Mouse (Mus musculus) midbrain, embryonic 10.5 days (tissue): ENCODE results near the gene Sh3d21. TPM values are rescaled to one million over a fixed set of nuclear protein-coding genes. Genes with fewer than 3 reads are reported as not detected.

ENCODE experiments used
- polyA plus RNA-seq: library from polyadenylated mRNA; unstranded; fragments of >200 nt; fragmentation: Nextera tagmentation; extraction: Ambion mirVana; gene quantifications from 2 replicates; pipeline ENCODE4 v1.2.1, GENCODE M21; 2016

Sh3d21 gene
- polyA plus RNA-seq, 1 experiment from 2014 or later, result 0.79 TPM

Other genes starting within 250 kb of the Sh3d21 start
- 0.48 and 0.75 TPM in 2 replicates for gene Csf3r, start 138.9 kb downstream of the Sh3d21 start, polyA plus RNA-seq
- 138 and 153 TPM in 2 replicates for gene Mrps15, start 116.6 kb downstream of the Sh3d21 start, polyA plus RNA-seq
- gene Oscp1, start 104.9 kb downstream of the Sh3d21 start, polyA plus RNA-seq, result 33.2 and 34.7 TPM in 2 replicates
- 48.6 and 49.1 TPM in 2 replicates for gene Lsm10, start 66.9 kb downstream of the Sh3d21 start, polyA plus RNA-seq
- gene Stk40, start 59.5 kb downstream of the Sh3d21 start, polyA plus RNA-seq, result 45.0 and 48.9 TPM in 2 replicates
- 22.1 and 25.0 TPM in 2 replicates for gene Eva1b, start 15.7 kb downstream of the Sh3d21 start, polyA plus RNA-seq
- gene Thrap3, start 39.3 kb upstream of the Sh3d21 start, polyA plus RNA-seq, result 244 and 256 TPM in 2 replicates
- 59.8 and 69.7 TPM in 2 replicates for gene Map7d1, start 92.9 kb upstream of the Sh3d21 start, polyA plus RNA-seq
- 85.2 and 94.4 TPM in 2 replicates for gene Trappc3, start 98.8 kb upstream of the Sh3d21 start, polyA plus RNA-seq
- 2.8 and 6.5 TPM in 2 replicates for gene Col8a2, start 123.3 kb upstream of the Sh3d21 start, polyA plus RNA-seq
- 80.8 and 88.4 TPM in 2 replicates for gene Adprhl2, start 158.2 kb upstream of the Sh3d21 start, polyA plus RNA-seq
- gene Tekt2, start 162.2 kb upstream of the Sh3d21 start, polyA plus RNA-seq, result 1.1 and 1.9 TPM in 2 replicates